Mouse (Mus musculus) CH12.LX (cell line): ENCODE data around the gene 5031439G07Rik.

ENCODE experiments used
- CTCF ChIP-seq, 2 experiments: IDR thresholded peaks in 1 of 2; conservative IDR thresholded peaks in 1 of 2; 2 replicates each; pipeline ENCODE4 v1.5.1; 2011 to 2012; ENCODE audit warnings: low read depth in 2 of 2, low read length in 2 of 2, improper control_type of control experiment in 1 of 2, inconsistent platforms in 1 of 2, mild to moderate bottlenecking in 1 of 2, moderate library complexity in 1 of 2
- ETS1 ChIP-seq: conservative IDR thresholded peaks from 2 replicates; pipeline ENCODE4 v1.6.1; 2012; ENCODE audit warnings: low read depth, mild to moderate bottlenecking, inconsistent platforms, low read length, improper control_type of control experiment, moderate library complexity
- MAFK ChIP-seq: IDR thresholded peaks from 2 replicates; pipeline ENCODE4 v1.6.1; 2011; ENCODE audit warnings: low read length, improper control_type of control experiment; ENCODE audit not compliant: insufficient replicate concordance
- MAX ChIP-seq: IDR thresholded peaks from 2 replicates; pipeline ENCODE4 v1.6.1; 2011; ENCODE audit warnings: low read length, improper control_type of control experiment
- POLR2A ChIP-seq: IDR thresholded peaks from 2 replicates; pipeline ENCODE4 v1.6.1; 2011; ENCODE audit warnings: low read depth, mild to moderate bottlenecking, improper control_type of control experiment, low read length
- SMC3 ChIP-seq: IDR thresholded peaks from 2 replicates; pipeline ENCODE4 v1.6.1; 2011; ENCODE audit warnings: low read depth, low read length, improper control_type of control experiment
- TCF12 ChIP-seq: IDR thresholded peaks from 2 replicates; pipeline ENCODE4 v1.6.1; 2014; ENCODE audit warnings: low read depth, mild to moderate bottlenecking, inconsistent platforms, low read length, improper control_type of control experiment
- USF1 ChIP-seq: IDR thresholded peaks from 2 replicates; pipeline ENCODE4 v1.6.1; 2014; ENCODE audit warnings: low read depth, mild to moderate bottlenecking, inconsistent platforms, low read length, improper control_type of control experiment
- USF2 ChIP-seq: conservative IDR thresholded peaks from 2 replicates; pipeline ENCODE4 v1.6.1; 2011; ENCODE audit warnings: low read depth, low read length, improper control_type of control experiment
- ZC3H11A ChIP-seq: IDR thresholded peaks from 2 replicates; pipeline ENCODE4 v1.6.1; 2012; ENCODE audit warnings: low read depth, mild to moderate bottlenecking, inconsistent platforms, low read length, improper control_type of control experiment

GRCm38 (mm10) chr15:84986171-84987019, 2.0 kb downstream of the 5031439G07Rik start:
- TF ChIP-seq POLR2A: no peak
- no peak for TF ChIP-seq CTCF (conservative IDR thresholded peaks at IDR 0.05 in 1 of 2, IDR thresholded peaks at IDR 0.05 in 1 of 2; ENCODE audit: low read depth in 2 of 2, low read length in 2 of 2)
- TF ChIP-seq MAX: no peak
- TF ChIP-seq ZC3H11A: no peak
- no peak for TF ChIP-seq SMC3
- no peak for TF ChIP-seq USF2
- TF ChIP-seq TCF12: peak; percentile 38; the same call in 1 of the 2 replicates
- no peak for TF ChIP-seq MAFK
- TF ChIP-seq USF1: no peak
- TF ChIP-seq ETS1: no peak
